Mouse (Mus musculus): ENCODE measurements around the gene Slc6a21. TPM values are rescaled to one million over a fixed set of nuclear protein-coding genes. Genes with fewer than 3 reads are reported as not detected.
"Not testable (repeated sequence)": the region's sequence is repeated elsewhere in the genome, so short reads cannot be mapped to it uniquely, and the experiment has no call there.

The Slc6a21 gene
- not detected for total RNA-seq (2021)
- long read RNA-seq, experiment 1: 0 reads
- long read RNA-seq, experiment 2: 0 reads

DNA sequence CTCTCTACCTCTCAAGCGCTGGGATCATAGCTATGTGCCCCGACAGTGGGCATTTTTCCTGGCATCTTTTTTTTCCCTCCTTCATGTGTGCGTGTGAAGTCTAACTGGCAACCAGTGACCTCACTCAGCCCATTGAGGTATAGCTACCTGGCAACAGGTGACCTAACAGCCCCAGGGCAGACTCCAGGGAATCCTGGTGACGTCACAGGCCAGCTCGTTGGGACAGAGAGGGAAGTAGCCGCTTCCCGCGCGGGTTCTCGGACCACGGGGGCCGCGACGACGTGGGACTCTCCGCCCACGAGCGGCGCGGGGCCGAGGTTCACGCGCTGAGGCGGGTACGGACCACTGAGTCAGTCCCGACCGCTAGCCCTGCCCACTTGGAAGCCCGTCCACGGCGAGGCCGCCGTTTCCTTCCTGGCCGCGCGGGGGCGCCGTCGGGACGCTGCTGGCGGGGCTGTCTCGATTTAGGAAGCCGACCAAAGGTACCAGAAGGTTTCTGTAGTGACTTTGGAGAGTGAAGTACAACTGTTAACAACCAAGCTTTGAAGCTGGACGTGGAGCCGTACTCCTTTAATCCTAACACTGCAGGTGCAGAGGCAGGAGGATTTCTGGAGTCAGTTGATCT lies at the start of gene Slc6a21:
TSS of gene Slc6a21 (plus strand) at position 378 of the 625 bp plus-strand sequence.
- DNase-seq: peak; percentile 81

DNA sequence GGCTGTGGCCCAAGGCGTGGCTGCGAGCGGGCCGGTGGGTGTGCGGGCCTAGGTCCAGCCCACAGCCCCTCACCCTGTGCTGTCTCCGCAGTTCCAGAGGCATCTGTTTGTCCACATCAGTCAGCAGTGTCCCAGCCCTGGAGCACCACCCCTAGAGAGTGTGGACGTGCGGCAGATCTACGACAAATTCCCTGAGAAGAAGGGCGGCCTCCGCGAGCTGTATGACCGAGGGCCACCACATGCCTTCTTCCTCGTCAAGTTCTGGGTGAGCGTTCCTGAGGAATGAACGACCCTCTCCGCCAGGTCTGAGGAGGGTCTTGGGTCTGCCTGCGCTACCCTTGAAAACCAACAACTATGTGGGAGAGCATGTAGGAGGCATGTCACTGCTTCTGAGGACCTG lies 48.8 kb upstream of the Slc6a21 start:
- no peak for DNase-seq

DNA sequence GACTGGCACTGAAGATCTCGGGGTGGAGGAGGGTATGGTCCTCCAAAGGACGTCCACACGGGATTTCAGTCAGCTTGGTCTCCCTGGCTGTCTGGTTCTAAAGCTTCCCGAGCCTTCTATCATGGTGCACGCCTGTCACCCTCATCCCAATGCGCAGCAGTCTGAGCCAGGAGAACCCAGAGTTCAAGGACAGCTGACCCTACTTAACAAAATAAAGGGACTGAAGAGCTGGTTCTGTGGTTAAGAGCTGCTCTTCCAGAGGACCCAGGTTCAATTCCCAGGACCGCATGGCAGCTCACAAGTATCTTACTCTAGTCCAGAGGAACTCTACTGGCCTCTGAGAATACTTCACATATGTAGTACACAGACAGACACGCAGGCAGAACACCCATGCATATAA lies 48.3 kb upstream of the Slc6a21 start:
- no peak for DNase-seq

DNA sequence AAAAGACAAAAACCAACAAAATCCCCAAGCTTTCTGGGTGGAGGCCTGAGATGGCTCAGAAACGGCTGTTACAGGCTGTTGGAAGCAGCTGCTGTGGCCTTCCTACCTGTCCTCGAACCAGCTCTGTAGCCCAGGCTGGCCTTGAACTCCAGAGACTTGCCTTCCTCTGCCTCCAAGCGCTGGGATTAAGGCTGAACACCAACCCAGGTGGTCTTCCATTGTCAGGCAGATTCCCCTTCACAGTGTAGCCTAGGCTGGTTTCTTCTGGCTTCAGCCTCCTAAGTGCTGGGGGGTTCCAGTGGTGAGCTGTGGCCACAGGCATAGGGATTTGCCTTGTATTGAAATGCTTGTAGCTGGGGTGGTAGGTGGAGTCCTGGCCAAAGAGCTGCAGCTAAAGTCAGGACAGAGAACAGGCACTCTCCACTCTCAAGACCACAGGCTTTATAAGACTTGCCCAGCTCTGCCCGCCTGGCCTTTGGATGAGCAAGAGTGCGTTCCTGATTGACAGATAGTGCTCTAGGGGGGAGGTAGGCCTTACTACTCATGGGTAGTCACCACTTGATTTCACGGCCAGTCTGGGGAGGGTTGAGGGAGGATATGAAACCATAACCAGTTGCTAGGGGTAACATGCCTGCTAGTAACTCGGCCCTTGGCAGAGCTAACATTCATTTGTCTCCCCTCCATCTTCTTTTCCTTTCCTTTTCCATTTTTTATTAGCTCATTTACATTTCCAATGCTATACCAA lies 47.7 kb upstream of the Slc6a21 start:
- DNase-seq: no peak

DNA sequence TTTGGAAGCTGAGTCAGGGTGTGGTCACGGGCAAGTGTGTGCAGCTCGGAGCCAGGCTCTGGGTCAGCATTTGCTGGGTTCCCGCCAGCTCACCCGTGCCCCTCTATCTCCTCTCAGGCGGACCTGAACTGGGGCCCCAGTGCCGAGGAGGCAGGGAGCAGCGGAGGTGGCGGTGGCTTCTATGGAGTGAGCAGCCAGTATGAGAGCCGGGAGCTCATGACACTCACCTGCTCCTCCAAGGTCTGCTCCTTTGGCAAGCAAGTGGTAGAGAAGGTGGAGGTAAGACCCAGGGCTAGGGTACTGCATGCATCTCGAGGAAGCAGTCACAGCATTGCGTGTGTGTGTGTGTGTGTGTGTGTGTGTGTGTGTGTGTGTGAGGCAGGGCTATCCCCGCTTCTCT lies 46.1 kb upstream of the Slc6a21 start:
- DNase-seq: no peak

DNA sequence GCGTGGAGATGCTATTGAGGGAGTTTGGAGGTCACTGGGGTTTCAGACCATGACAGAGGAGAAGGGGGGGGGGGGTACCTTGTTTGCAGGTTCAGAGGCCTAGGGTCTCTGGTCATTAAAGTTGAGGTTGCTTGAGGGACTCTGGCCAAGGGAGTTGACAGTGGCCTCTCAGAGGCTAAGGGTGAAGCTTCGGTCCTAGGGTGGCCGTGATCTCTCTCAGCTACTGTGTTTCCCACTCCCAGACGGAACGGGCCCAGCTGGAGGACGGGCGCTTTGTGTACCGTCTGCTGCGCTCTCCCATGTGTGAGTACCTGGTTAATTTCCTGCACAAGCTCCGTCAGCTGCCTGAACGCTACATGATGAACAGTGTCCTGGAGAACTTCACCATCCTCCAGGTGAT lies 45.4 kb upstream of the Slc6a21 start:
- no peak for DNase-seq

DNA sequence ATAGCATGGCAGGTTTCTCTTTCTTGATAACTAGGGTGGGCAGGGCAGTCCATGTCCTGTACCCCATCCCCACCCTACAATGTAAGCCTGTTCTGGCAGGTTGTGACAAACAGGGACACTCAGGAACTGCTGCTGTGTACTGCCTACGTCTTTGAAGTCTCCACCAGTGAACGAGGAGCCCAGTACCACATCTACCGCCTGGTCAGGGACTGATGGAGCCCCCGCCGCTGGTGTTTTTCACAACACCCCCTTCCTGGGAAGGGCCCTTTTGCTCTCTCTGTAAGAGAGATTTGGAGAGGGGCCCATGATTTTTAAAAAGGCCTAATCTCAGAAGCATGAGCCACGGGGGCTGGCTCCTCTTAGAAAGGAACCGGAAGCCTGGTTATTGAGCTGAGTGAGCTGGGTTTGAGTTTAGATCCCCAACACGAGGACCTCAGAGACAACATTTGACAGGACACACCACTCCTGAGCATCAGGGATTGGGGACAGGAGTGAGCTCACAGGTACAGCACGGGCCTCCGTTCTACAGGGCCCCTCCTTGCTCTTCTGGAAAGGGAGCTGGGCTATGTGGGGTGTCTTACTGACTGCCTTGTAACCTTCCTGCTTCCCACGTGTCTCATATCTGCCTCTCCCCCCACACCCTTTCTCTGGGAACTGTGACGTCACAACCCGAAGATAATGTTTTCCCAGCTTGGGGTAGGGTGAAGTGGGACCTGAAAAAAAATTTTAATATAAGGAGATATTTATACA lies 44.4 kb upstream of the Slc6a21 start:
- no peak for DNase-seq

DNA sequence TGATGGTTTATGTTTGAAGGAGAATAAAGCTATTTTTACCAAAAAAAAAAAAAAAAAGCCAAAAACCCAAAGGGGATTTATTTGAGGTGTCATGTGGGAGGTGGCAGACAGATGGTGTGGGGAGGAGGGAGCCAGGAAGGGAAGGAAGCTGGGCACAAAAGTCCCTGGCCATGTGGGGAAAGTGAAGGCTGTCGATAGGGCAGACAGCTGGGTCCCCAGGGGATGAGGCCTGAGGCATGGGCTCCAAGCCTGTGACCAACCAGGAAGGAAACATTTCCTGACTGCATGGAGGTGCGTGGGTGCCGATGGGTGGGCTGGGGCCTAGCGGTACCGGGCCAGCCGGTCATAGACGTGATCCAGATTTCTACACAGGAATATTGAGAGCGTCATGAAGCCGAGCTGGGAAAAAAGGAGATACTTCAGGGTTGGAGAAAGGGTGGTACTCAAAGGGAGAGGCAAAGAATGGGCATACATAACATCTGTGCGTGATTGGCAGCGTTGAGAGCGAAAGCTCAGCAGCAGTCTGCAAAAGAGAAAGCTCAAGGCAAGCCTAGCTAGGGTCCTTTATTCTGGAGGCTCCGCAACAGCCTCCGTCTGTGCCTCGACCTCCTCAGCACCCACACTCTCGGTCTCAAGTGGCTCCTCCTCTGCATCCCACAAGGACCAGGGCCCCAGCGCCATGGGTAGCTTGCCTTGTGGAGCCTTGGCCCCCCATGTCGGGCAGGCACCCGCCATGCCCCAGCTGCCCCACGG lies 43.6 kb upstream of the Slc6a21 start:
- no peak for DNase-seq

DNA sequence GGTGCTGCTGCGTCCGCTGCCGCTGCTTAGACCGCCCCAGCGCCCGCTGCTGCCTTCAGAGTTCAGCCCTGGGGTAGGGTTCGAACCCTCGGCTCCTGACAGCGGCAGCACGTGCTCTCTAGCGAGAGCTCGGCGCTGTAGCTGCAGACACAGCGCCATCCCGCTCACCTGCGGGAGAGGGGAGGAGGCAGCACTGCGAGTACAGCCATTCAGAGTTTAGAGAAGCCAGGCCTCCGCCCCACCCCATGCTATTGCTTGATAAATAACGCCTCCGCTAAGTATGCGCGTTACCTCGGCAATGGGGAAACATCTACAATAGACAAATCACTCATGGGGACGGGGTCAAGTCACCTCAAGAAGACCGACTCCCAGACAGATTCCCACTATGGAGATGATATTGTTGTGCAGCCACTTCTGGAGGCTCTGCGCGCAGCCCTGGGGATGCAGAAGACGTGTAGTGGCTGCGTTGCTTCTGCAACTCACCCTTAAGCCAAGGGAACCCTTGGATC lies 42.9 kb upstream of the Slc6a21 start:
- no peak for DNase-seq

DNA sequence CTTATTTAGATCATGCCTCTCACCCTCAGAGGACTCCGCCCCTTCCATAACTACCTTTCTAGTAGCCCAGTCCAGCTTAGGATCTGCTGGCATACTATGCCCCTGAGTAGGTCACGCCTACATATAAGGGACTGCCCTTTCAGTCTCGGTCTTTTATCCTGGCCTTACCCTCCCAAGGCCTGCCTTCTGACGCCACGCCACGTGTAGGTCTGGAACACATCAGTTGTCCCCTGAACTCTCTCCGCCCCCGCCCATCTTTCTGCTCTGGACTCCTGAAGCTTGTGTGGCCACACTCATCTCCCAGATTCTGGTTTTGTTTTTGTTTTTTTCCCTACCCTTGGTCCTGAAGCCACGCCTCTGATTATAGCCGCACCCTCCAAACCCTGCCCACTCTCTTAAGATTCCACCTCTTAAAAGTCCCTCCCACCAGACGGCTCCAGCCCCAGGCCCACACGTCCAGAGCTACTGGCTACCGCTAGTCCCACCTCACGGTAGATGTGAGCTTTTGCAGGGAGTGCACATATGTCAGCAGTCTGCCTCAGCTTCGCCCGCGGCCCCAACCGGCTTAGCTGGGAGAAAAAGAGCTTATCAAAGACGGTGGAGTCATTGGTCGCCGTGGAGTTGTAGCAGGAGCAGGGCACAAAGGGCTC lies 42.3 kb upstream of the Slc6a21 start:
- peak; percentile 26 for DNase-seq

DNA sequence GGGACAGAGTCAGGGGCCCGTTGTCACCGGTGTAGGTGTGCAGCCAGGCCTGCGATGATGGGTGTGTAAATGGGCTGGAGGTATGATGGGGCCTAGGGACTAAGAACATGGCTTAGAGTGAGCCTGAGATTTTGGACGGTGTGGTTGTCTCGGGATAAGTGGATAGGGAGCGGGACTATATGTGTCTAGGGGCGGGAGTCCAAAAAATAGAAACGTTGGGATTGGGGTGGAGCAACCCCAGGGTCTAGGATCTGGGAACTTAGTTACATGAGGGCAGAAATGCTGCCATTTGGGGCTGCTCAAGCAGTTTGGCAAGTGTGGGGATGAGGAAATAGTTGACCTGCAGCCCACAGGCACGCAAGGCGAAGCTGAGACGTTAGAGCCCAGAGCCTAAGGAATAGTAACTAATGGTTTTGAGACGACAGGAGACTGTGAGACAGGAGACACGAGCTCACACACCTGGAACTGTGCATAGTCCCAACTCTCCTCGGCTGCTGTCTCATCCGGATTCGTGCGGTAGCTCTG lies 41.6 kb upstream of the Slc6a21 start:
- no peak for DNase-seq

DNA sequence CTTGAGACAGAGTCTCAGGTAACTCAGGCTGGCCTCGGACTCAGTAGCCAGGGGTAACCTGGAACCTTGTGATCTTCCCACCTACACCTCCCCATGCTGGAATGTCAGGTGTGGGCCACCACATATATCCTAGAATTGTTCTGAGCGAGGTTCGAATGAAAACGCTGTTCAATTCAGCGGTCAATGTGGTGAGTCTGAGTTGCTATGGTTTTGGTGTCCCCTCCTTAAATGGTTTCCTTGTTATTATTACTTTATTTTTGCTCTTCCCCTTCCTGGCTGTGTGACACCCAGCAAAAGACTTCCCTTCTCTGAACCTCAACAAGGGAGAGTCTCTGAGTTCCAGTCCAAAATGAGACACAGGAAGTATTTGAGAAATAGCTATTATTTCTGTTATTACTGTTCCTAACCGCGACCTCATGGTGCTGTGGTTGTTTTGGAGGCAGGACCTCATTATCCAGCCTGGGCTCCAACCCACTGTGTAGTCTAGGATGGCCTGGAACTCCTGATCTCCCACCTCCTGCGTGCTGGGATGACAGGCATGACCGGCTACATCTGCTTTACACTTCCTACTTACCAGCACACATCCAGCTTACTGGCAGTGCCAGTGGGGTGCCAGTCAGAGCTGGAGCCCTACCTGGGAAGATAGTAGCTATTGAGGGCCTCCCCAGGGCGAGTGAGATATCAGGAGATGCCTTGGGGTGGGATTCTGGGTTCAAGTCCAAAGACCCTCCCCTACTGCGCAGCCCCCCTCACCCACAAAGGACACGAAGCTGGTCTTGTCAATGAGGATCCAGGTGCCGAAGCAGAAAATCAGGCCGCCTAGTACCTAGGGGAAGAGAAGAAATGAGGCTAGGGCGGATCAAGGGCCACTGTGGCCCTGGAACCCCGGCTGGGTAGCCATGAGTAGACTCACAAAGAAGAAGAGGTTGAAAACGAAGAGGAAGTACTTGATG lies 39.3 kb upstream of the Slc6a21 start:
- DNase-seq: no peak

DNA sequence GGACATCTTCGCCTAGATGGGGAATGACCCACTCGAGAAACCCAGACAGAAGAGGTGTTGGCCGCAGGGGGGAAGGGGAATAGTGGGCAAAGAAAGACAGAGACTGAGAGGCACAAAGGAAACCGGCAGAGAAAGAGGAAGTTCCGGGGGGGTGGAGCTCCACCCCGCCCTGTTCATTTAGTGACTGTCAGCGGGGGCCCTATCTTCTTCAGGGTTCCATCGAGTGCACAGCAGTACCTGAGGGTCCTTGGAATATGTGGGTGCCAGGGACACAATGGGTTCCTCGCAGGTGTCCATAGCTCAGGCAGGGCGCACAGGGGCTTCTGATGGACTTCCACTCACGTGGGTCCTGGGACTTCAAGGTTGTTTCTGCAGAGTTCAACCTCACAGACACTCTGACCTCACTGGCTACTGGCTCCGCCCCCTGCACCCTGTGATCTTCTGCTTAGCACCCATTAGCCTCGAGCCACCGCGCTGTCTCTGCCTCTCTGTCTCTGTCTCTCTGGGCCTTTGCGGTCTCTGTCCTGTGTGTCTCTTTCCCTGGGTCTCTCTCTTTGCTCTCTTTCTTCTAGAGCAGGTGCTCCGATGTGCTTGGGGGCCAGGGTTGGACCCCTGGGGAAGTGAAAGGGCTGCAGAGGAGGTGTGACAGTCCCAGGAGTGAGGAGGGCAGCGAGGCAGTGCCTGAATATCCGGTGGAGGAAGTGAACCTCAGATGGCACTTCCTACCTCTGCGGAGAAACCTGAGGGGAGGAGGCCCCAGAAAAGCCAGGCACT lies 38.4 kb upstream of the Slc6a21 start, which contains the start of gene Cd37:
TSS of gene Cd37 (minus strand) at position 393 of the 774 bp plus-strand sequence.
- DNase-seq: no peak

DNA sequence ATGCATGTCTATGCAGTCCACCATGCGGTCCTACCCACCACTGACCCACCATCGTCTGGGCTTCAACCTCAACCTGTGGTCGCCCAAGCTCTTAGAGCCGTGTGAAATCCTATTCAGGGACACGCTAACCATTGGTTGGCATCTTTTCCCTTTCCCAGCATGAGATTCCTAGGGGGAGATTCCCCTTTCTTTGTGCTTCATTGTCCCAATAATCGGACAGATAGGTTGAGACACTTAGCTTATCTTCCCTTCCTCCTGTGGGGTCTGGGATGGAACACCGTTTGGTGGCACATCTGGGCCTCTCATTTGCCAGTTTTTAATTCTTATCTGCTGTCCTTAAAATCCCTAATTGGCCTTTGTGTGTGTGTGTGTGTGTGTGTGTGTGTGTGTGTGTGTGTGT lies 37.2 kb upstream of the Slc6a21 start:
- DNase-seq: no peak

DNA sequence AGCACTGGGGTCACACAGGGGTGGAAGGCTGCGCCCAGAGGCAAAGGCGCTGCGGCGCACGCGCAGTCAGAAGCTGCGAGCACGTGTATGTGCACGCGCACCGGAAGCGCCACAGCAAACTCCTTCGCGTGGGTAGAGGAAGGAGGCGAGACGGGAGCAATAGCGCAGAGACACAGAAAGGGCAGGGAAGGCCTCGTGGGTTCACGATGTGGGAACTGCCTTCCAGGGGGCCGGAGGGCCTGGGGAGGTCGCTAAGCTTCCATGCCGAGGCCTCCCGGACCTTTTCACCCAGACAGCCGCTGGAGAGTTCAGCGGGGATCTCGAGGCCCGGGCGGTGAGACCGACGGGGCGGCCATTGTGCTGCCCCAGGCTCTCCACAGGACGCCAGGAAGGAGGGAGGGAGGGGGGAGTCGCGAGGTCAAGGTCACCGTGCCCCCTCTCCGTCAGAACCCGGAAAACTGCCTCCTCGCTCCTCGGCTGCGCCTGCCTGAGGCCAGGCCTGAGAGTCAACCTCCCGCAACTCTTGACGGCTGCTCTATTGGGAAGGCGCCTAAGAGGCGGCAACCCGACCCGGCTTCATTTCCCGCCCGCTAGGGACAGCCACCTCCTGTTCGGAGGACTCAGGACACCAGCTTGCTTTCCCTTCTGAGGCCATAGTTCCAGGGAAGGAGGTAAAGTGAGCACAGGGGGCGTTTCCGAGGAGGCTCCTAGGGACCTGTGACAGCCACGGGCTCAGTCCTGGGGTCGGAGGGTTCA lies 36.5 kb upstream of the Slc6a21 start, which contains the start of gene Slc6a16:
TSS of gene Slc6a16 (plus strand) at position 453 of the 756 bp plus-strand sequence.
- no peak for DNase-seq

DNA sequence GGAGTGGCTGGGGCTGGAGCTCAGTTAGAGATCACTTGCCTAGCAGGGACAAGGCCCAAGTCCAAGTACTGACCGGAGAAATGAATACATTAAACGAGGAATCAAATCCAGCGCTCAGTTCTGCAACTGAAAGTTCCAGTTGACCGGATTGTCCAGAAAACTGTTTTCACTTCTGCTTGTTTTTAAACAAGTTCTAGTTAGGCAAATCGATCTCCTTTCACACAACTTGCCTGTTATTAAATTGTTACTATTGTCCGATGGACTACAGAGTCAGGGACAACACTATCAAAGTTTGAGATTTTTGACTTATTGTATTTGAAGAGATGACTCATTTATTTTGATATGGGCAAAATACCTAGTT lies 35.9 kb upstream of the Slc6a21 start:
- DNase-seq: no peak

DNA sequence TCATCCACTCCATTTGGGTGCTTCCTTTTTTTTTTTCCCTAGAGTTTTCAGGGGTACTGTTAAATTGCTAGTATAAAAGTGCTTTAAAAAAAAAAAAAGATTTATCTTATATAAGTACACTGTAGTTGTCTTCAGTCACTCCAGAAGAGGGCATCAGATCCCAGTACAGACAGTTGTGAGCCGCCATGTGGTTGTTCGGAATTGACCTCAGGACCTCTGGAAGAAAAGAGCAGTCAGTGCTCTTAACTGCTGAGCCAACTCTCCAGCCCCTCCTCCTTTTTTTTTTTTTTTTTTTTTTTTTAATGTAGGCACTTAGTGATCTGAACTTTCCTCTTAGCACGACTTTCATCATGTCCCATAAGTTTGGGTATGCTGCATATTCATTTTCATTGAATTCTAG lies 29.6 kb upstream of the Slc6a21 start:
- no peak for DNase-seq

DNA sequence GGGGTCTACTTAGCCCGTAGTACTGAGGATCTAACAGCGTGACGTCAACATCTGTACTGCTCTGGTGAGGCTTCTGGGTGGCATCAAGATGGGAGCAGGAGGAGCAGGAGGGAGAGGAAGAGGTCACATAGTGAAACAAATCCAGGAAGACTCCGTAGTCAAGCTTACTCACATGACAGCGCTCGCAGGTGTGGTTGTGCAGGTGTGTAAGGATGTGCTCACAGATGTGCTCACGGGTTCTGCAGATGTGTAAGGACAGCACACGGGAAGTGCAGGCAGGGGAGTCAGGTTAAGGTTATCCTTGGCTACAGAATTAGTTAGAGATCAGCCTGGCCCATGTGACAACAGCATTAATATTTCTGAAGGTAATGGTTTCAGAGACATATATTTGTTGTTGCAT lies 23.5 kb upstream of the Slc6a21 start:
- no peak for DNase-seq

DNA sequence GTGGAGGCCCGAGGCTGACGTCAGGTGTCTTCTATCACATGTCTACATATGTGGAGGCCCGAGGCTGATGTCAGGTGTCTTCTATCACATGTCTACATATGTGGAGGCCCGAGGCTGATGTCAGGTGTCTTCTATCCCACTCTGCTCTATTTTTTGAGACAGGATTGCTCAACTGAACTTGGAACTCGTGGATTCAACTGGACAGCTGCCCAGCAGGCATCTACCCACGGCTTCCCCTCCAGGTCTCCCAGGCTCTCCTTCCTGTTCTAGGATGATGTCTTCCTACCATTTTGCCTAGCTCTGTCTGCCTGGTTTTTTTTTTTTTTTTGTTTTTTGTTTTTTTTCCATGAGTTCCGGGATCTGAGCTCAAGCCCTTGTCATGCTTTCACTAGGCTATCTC lies 21.5 kb upstream of the Slc6a21 start:
- DNase-seq: not testable (repeated sequence)
